Mouse (Mus musculus) retina, embryonic 14.5 days (tissue): ENCODE measurements around the gene 5031410I06Rik.
"Not testable (repeated sequence)": the region's sequence is repeated elsewhere in the genome, so short reads cannot be mapped to it uniquely, and the experiment has no call there.

Experiments
- DNase-seq: peaks from one replicate; pipeline ENCODE4 v3.0.0-alpha.2; 2015; ENCODE audit warnings: low spot score

The 5031410I06Rik gene

DNA sequence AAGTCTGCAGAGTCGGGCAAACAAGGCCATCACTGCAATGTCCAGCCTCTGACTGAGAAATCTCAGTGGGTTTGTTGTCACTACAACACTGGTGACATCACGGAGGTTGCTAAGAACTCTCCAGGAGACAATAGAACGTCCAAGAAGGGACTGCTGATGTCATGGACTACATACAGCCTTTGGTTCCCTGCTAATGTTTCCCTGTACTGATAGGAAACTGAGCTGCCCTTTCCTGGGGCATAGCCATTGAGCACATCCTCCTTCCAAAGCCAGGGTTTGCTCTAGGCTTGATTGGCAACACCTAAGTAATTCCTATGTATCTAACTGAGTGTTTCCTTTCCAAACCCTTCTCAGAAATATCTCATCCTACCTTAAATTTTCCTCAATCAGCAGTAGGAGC is at the start of gene 5031410I06Rik:
5031410I06Rik (minus strand) TSS at position 101 of the 400 bp plus-strand sequence.
- not testable (repeated sequence) for DNase-seq

DNA sequence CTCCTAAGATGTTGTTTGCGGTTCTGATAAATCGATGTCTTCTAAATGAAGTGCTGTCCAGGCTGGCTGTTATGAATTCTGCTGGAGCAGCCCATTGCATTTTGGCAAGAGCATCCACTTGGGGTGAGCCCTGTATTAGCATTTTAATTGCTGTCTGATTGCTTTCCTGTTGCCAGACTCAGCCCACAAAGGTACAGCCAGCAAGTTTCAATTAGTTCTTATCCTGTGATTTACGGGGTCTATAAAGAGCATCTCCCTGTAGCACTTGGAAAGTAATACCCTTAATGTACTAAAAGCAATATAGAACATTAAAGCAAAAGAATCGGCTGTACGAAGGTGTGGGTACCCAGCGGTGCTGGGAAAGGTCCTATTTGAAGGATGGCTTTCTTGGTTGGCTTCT is 37.7 kb upstream of the 5031410I06Rik start:
- DNase-seq: no peak

GRCm38 (mm10) chr5:26121321-26121720 is 16.2 kb upstream of the 5031410I06Rik start, which contains the start of gene Gm10220:
Gene Gm10220 (minus strand): TSS chr5:26121421.
- DNase-seq: not testable (repeated sequence)

DNA sequence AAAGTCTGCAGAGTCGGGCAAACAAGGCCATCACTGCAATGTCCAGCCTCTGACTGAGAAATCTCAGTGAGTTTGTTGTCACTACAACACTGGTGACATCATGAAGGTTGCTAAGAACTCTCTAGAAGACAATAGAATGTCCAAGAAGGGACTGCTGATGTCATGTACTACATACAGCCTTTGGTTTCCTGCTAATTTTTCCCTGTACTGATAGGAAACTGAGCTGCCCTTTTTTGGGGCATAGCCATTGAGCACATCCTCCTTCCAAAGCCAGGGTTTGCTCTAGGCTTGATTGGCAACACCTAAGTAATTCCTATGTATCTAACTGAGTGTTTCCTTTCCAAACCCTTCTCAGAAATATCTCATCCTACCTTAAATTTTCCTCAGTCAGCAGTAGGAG is 16.0 kb downstream of the 5031410I06Rik start, which contains the start of gene Gm10471:
Gm10471 (minus strand) TSS at position 101 of the 400 bp plus-strand sequence.
- DNase-seq: not testable (repeated sequence)

- peak; percentile 56 for DNase-seq
Measured at GRCm38 (mm10) chr5:26079023-26079422, 26.1 kb downstream of the 5031410I06Rik start.

- DNase-seq: no peak
Measured at GRCm38 (mm10) chr5:26070716-26071115, 34.4 kb downstream of the 5031410I06Rik start.

- DNase-seq: not testable (repeated sequence)
Measured at GRCm38 (mm10) chr5:26058481-26058880, 46.7 kb downstream of the 5031410I06Rik start, which contains the start of gene Gm7347. Gene Gm7347 (minus strand): TSS chr5:26058581.
